Mouse (Mus musculus): ENCODE measurements around the gene Mefv. TPM values are rescaled to one million over a fixed set of nuclear protein-coding genes. Genes with fewer than 3 reads are reported as not detected.

The Mefv gene
- polyA plus RNA-seq (2016; fragmentation: Nextera tagmentation; extraction: Ambion mirVana) = not detected in 2 replicates

DNA sequence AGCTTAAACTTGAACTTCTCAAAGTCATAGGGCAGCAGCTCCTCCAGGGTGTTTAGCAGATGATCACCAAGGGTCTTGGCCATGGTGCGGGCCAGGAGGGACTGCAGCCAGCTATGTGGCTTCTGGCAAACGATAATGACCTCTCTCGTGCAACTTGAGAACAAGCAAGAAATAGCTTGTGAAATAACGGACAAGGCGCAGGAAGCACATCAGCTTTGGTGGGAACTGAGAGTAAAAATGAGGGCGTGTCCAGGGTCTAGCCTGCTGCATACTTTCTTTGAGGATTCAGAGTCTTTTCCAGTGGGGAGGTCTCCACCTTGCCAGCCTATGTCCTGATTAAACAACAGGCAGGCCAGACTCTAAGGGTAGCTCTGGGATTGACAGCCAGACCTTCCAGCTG, at the start of gene Mefv:
TSS of gene Mefv (minus strand) at position 118 of the 400 bp plus-strand sequence.
- no peak within 1 kb of the TSS for H3K27ac ChIP-seq
- no peaks in the 10 kb centered on the region for H3K4me1 ChIP-seq (replicated peaks)
- ATAC-seq (ENCODE audit: insufficient number of reproducible peaks, insufficient read depth, low FRiP score, low TSS enrichment, low read depth) = no peak
- H3K36me3 ChIP-seq = no peaks in the 10 kb centered on the region
- no peak within 1 kb of the TSS for H3K4me2 ChIP-seq
- H3K9me3 ChIP-seq = no peaks in the 10 kb centered on the region
- no peak within 1 kb of the TSS for H3K9ac ChIP-seq (replicated peaks)
- WGBS = 87% methylated on average over 6 of the region's 6 CpGs
- H3K4me3 ChIP-seq (replicated peaks) = no peak within 1 kb of the TSS
- H3K27me3 ChIP-seq = no peaks in the 10 kb centered on the region

DNA sequence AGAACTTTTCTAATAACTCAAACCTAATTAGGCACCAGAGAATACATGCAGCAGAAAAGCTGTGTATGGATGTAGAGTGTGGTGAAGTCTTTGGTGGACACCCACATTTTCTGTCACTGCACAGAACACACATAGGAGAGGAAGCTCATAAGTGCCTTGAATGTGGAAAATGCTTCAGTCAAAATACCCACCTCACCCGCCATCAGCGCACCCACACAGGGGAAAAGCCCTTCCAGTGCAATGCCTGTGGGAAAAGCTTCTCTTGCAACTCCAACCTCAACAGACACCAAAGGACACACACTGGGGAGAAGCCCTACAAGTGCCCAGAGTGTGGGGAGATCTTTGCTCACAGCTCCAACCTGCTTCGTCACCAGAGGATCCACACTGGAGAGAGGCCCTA, 31.1 kb upstream of the Mefv start:
- H3K9ac ChIP-seq (replicated peaks) = no peak overlapping the region
- peaks cover 69% of the 10 kb centered on the region for H3K36me3 ChIP-seq
- H3K27ac ChIP-seq = no peak overlapping the region
- peaks cover 15% of the 10 kb centered on the region for H3K4me1 ChIP-seq (replicated peaks)
- no peak overlapping the region for H3K4me2 ChIP-seq
- H3K9me3 ChIP-seq = peaks cover 27% of the 10 kb centered on the region
- no peak overlapping the region for H3K4me3 ChIP-seq (replicated peaks)
- H3K27me3 ChIP-seq = no peaks in the 10 kb centered on the region
- no peak for ATAC-seq (ENCODE audit: insufficient number of reproducible peaks, insufficient read depth, low FRiP score, low TSS enrichment, low read depth)
- 99% methylated on average over 3 of the region's 3 CpGs for WGBS

DNA sequence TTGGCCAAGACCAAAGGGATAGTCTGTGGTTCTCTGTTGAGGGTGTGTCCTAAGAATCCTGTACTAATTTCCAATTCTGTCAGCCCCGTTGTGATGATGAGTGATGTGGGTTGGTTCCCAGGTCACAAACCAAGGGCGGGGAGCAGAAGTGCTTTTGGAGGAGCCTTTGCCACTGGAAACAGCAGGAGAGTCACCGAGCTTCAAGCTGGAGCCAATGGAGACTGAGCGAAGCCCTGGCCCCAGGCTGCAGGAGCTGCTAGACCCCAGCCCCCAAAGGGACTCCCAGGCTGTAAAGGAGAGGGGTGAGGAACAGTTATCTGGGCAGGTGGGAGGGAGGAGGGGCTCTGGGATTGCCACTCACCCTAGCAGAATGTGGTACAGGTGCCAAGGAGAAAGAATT, 27.8 kb upstream of the Mefv start:
- Histone ChIP-seq H3K9me3 (peaks cover 27% of the 10 kb centered on the region), H3K27ac (no peak overlapping the region), H3K4me1 (replicated peaks) (peaks cover 15% of the 10 kb centered on the region), H3K27me3 (no peaks in the 10 kb centered on the region), H3K4me3 (replicated peaks) (peak overlapping the region; percentile 85), H3K4me2 (peak overlapping the region; percentile 85), H3K36me3 (peaks cover 48% of the 10 kb centered on the region), H3K9ac (replicated peaks) (no peak overlapping the region; the same call in none of the 2 replicates)
- ATAC-seq (ENCODE audit: insufficient number of reproducible peaks, insufficient read depth, low FRiP score, low TSS enrichment, low read depth) = no peak
- 86% methylated on average over 4 of the region's 4 CpGs for WGBS

DNA sequence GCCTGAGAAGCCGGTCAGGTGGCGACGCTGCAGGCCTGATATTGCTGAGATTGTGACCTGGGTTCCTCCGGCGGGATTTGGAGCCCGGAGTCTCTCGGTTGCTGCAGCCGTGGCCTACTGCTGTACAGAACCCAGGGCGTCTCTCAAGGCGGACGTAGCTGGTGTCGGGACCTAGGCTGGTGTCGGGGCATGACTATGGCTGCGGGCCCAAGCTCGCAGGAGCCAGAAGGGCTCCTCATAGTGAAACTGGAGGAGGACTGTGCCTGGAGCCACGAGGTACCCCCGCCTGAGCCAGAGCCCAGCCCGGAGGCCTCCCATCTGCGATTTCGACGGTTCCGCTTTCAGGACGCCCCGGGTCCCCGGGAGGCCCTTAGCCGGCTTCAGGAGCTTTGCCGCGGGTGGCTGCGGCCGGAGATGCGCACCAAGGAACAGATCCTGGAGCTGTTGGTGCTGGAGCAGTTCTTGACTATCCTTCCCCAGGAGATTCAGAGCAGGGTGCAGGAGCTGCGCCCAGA, 26.3 kb upstream of the Mefv start:
- Histone ChIP-seq H3K27ac (peak overlapping the region; percentile 87), H3K27me3 (no peaks in the 10 kb centered on the region), H3K36me3 (peaks cover 34% of the 10 kb centered on the region), H3K9me3 (peaks cover 16% of the 10 kb centered on the region), H3K4me1 (replicated peaks) (peaks cover 15% of the 10 kb centered on the region), H3K9ac (replicated peaks) (peak overlapping the region; percentile 88), H3K4me3 (replicated peaks) (peak overlapping the region; percentile 85), H3K4me2 (peak overlapping the region; percentile 85)
- WGBS = under 1% methylated on average over 32 of the region's 32 CpGs
- peak; percentile 59 for ATAC-seq (ENCODE audit: insufficient number of reproducible peaks, insufficient read depth, low FRiP score, low TSS enrichment, low read depth)

DNA sequence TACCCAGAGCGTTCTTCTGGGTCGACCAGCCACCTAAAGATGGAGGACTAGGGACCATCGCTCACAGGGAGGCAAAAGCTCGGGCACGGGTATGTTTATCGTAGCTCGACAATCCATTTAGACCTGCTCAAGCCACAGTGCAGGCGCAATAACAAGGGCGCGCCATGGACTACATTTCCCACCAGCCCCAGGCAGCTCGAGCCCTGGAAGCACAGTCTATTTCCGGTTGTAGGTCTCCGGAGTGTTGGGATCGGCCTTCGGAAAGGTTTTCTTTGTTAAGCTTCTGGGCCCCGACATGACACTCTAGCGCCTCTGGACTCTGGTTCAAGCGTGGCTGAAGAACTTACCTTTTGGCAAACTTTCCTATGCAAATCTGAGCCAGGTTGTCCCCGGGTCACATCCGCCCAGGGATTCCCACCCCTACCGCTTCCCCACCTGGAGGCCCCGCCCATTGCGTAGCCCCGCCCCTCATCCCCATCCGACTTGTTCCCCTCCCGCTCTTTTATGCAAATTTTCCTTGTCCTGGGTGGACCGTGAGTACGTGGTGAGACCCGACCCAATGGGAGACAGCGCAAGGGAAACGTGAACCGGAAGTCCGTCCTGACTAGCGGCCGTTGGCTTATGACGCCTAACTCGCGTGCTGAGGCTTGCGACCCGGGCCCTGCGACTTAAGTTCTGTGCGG, 25.7 kb upstream of the Mefv start, which contains the start of gene Zfp263:
TSS of gene Zfp263 (plus strand) at position 591 of the 683 bp plus-strand sequence.
- Histone ChIP-seq H3K4me1 (replicated peaks) (peaks cover 15% of the 10 kb centered on the region), H3K9ac (replicated peaks) (peak within 1 kb of the TSS; percentile 88), H3K4me3 (replicated peaks) (peak within 1 kb of the TSS; percentile 85), H3K27ac (peak within 1 kb of the TSS; percentile 87), H3K27me3 (no peaks in the 10 kb centered on the region), H3K4me2 (peak within 1 kb of the TSS; percentile 85), H3K36me3 (peaks cover 28% of the 10 kb centered on the region), H3K9me3 (peaks cover 10% of the 10 kb centered on the region)
- WGBS = under 1% methylated on average over 42 of the region's 42 CpGs
- peak; percentile 99 for ATAC-seq (ENCODE audit: insufficient number of reproducible peaks, insufficient read depth, low FRiP score, low TSS enrichment, low read depth)

DNA sequence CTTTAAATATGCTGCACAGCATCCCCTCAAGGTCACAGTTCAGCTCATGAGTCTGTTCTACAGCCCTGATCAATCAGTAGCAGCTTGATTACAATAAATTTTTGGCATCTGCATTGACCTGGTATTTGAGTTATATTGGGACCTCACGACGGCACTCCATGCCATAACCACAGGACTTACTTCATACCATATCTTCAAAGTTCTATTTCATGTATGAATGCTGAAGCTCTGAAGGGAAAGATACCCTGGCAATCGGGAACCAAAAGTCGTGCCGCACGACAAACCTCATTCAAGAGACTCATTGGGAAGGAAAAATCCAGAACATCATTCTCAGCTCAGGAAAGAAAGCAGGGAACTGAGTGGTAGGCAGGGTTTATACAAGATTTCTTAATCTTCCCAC, 24.6 kb upstream of the Mefv start:
- Histone ChIP-seq H3K9me3 (peaks cover 2% of the 10 kb centered on the region; the same call in 1 of the 2 replicates), H3K36me3 (peaks cover 19% of the 10 kb centered on the region), H3K4me1 (replicated peaks) (peaks cover 15% of the 10 kb centered on the region), H3K4me3 (replicated peaks) (no peak overlapping the region), H3K9ac (replicated peaks) (no peak overlapping the region), H3K27ac (no peak overlapping the region), H3K27me3 (no peaks in the 10 kb centered on the region), H3K4me2 (no peak overlapping the region)
- no peak for ATAC-seq (ENCODE audit: insufficient number of reproducible peaks, insufficient read depth, low FRiP score, low TSS enrichment, low read depth)
- 97% methylated on average over 6 of the region's 6 CpGs for WGBS

DNA sequence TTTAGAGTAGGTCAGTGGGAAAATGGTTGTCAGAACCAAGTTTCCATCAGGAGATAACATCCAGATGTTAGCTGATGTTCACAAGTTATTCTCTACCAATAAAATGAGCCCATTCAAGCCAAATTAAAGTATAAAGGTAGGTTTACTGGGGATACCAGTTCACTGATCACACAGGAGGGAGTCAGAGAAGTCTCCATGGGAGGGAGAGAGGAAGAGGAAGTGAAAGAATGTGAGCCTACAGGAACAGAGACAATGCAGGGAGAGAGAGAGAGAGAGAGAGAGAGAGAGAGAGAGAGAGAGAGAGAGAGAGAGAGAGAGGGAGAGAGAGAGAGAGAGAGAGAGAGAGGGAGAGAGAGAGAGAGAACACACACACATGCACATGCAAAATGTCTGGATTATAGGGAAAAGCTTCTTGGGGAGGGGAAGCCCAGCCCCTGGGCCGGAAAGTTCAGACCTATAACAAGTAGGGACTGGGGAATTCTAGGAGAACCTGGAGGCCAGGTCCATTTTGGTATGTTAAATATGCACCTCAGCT, 15.4 kb upstream of the Mefv start:
- Histone ChIP-seq H3K27ac (no peak overlapping the region), H3K4me2 (no peak overlapping the region), H3K4me1 (replicated peaks) (no peaks in the 10 kb centered on the region), H3K27me3 (no peaks in the 10 kb centered on the region), H3K9ac (replicated peaks) (no peak overlapping the region), H3K4me3 (replicated peaks) (no peak overlapping the region), H3K9me3 (no peaks in the 10 kb centered on the region), H3K36me3 (no peaks in the 10 kb centered on the region)
- ATAC-seq (ENCODE audit: insufficient number of reproducible peaks, insufficient read depth, low FRiP score, low TSS enrichment, low read depth) = no peak
- WGBS = 69% methylated on average over 1 of the region's 1 CpGs

DNA sequence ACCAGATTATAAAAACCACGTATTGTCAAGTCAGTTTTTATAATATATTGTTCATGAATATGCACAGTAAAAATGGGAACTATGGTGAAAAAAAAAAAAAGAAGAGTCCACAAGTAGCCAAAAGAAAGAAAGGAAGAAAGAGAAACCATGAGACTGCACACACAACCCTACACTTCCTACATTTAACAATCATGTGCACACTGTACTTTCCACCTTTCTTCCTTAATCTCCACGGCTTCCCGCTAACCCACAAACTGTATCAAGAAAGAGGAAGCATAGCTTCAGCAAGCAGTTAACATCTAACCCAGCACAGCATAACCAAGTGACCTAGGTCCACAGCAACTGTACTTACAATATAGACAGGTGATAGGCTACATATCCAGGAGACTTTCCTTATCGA, 14.7 kb upstream of the Mefv start:
- H3K9me3 ChIP-seq = no peaks in the 10 kb centered on the region
- no peak overlapping the region for H3K9ac ChIP-seq (replicated peaks)
- ATAC-seq (ENCODE audit: insufficient number of reproducible peaks, insufficient read depth, low FRiP score, low TSS enrichment, low read depth) = no peak
- H3K36me3 ChIP-seq = no peaks in the 10 kb centered on the region
- 90% methylated on average over 4 of the region's 4 CpGs for WGBS
- H3K4me2 ChIP-seq = no peak overlapping the region
- H3K4me3 ChIP-seq (replicated peaks) = no peak overlapping the region
- H3K27me3 ChIP-seq = no peaks in the 10 kb centered on the region
- no peak overlapping the region for H3K27ac ChIP-seq
- H3K4me1 ChIP-seq (replicated peaks) = no peaks in the 10 kb centered on the region

DNA sequence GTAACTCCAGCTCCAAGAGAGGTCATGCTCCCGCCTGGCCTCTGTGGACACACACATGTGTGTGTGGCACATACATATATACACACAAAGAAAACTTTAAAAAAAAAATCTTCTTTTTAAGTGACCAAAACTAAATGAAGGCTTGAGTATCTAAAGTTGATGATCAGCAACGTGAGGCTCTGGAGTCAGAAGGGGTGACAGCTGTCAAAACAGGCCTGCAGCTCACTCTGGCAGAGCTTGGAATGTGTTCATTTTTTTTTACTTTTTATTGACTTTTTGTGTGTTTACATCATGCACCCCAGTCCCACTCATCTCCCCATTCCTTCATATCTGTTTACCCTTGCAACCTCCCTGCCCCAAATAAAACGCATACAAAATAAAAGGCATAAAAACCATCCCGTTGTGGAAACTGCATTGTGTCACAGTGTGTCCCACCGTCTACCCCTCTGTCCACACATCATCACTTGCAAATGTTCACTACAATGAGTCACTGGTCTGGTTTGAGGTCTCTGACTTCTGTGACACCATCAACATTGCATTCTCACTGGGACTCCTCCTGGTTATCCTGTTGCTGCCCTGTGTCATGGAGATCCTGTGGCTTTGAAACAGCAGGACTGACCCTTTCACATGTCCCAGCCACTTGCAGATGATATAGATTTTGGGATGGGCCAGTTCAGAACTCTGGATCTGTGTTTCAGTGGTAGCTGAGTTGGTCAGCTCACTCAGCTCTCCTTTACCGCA, 10.3 kb upstream of the Mefv start:
- Histone ChIP-seq H3K27ac (no peak overlapping the region), H3K4me2 (no peak overlapping the region), H3K4me1 (replicated peaks) (no peaks in the 10 kb centered on the region), H3K36me3 (no peaks in the 10 kb centered on the region), H3K4me3 (replicated peaks) (no peak overlapping the region), H3K9me3 (no peaks in the 10 kb centered on the region), H3K27me3 (no peaks in the 10 kb centered on the region), H3K9ac (replicated peaks) (no peak overlapping the region)
- no peak for ATAC-seq (ENCODE audit: insufficient number of reproducible peaks, insufficient read depth, low FRiP score, low TSS enrichment, low read depth)
- WGBS = 82% methylated on average over 6 of the region's 6 CpGs

DNA sequence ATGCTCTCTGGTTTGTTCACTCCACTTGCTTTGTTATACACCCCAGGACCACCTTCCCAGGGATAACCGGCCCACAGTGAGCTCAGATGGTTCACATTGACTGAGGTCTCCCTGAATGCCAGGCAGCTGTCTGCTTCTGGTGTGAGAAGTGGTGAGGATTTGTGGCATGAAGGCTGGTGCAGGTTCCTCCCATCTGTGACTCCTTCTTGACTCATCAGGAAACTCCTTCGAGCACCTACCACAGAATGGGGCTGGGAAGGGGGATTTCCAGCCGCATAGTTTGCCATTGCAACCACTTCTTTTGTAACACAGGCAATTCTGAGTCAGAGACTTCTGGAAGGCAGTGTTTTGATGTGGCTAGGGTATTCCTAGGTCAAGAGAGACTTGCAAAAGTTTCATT, 5.3 kb upstream of the Mefv start:
- no peak for ATAC-seq (ENCODE audit: insufficient number of reproducible peaks, insufficient read depth, low FRiP score, low TSS enrichment, low read depth)
- WGBS = 72% methylated on average over 3 of the region's 3 CpGs
- H3K27ac ChIP-seq = no peak overlapping the region
- no peak overlapping the region for H3K9ac ChIP-seq (replicated peaks)
- H3K27me3 ChIP-seq = no peaks in the 10 kb centered on the region
- no peaks in the 10 kb centered on the region for H3K9me3 ChIP-seq
- H3K4me2 ChIP-seq = no peak overlapping the region
- no peaks in the 10 kb centered on the region for H3K36me3 ChIP-seq
- no peaks in the 10 kb centered on the region for H3K4me1 ChIP-seq (replicated peaks)
- no peak overlapping the region for H3K4me3 ChIP-seq (replicated peaks)

DNA sequence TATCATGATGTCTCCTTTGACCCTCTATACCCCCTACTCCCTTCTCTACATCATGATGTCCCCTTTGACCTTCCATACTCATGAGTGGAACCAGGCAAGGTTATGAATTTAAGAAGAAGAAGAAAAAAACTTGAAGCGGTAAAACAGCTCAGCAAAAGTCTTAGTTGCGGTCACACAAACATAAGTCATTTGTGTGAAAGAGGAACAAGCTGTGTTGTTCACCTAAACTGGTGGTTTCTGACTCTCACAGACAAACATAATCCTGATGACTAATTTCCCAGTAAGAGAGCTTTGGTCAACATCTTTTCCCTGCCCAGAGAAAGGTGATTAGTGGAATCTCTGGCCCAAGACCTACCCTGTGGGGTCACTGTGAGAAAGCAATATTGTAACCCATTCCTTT, 3.2 kb downstream of the Mefv start:
- 0 out of 2 replicates have a peak, but pooled peaks cover 5% of the 10 kb centered on the region for H3K9me3 ChIP-seq
- no peaks in the 10 kb centered on the region for H3K4me1 ChIP-seq (replicated peaks)
- WGBS = 98% methylated on average over 2 of the region's 2 CpGs
- H3K36me3 ChIP-seq = no peaks in the 10 kb centered on the region
- H3K4me2 ChIP-seq = no peak overlapping the region
- H3K9ac ChIP-seq (replicated peaks) = no peak overlapping the region
- no peak overlapping the region for H3K4me3 ChIP-seq (replicated peaks)
- no peak overlapping the region for H3K27ac ChIP-seq
- no peak for ATAC-seq (ENCODE audit: insufficient number of reproducible peaks, insufficient read depth, low FRiP score, low TSS enrichment, low read depth)
- no peaks in the 10 kb centered on the region for H3K27me3 ChIP-seq
